Mouse (Mus musculus) hindbrain, embryonic 10.5 days (tissue): ENCODE measurements at regions not wholly inside any gene's neighbourhood (a gene's known extent, or its start where the extent isn't known, plus 50 kb on each side); places are given as distances from the start of the nearest gene placed in this dataset.
A peak's percentile ranks its signal among the peaks of the same experiment; 100 is the strongest.

Experiments
- DNase-seq: peaks from one replicate; pipeline ENCODE4 v3.0.0-alpha.2; 2017; ENCODE audit warnings: low spot score
- H3K27ac ChIP-seq: fragments of 300-500 bp; sonication (generic); 2 replicates; pipeline ENCODE4 v1.5.1; 2016; ENCODE audit warnings: mild to moderate bottlenecking, moderate library complexity
- H3K27me3 ChIP-seq: fragments of 300-500 bp; sonication (generic); 2 replicates; pipeline ENCODE4 v1.6.1; 2016; ENCODE audit warnings: mild to moderate bottlenecking; ENCODE audit not compliant: poor library complexity, insufficient read depth, severe bottlenecking
- H3K36me3 ChIP-seq: fragments of 300-500 bp; sonication (generic); 2 replicates; pipeline ENCODE4 v1.6.1; 2016; ENCODE audit warnings: mild to moderate bottlenecking, moderate library complexity
- H3K4me1 ChIP-seq: fragments of 300-500 bp; sonication (generic); replicated peaks from 2 replicates; pipeline ENCODE4 v1.6.1; 2016; ENCODE audit warnings: mild to moderate bottlenecking
- H3K4me3 ChIP-seq: fragments of 300-500 bp; sonication (generic); 2 replicates; pipeline ENCODE4 v1.5.1; 2016; ENCODE audit warnings: mild to moderate bottlenecking, moderate library complexity
- H3K9me3 ChIP-seq: fragments of 300-500 bp; sonication (generic); 2 replicates; pipeline ENCODE4 v1.6.1; 2016; ENCODE audit warnings: mild to moderate bottlenecking, moderate library complexity
- WGBS: fragments of 180-500 bp; shearing (Covaris S2); methylation state at CpG from one replicate; pipeline ENCODE4 v1.1.7; 2016; 5-methylcytosine and 5-hydroxymethylcytosine counted together

DNA sequence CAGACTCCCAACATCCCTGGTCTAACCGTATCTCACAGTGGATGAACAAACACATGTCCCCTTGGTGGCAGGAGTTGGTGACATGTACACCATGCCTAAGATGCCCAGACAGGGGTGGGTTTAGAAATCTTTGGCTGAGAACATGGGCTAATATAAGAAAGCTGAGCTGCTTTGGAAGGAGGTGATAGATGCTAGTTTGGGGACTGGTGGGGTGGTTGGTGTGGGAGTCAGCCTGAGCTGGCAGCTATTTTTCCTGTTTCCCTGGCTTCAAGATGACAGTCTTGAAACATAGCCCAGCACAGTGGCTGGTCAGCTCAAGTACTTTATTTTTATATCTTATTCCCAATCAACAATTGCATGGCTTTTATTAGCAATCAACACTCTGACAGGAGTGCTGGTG, 302.0 kb upstream of the Gjb5 start:
- WGBS, result 97% methylated on average over 1 of the region's 1 CpGs
- Histone ChIP-seq H3K4me1 (0 out of 2 replicates have a peak, but pooled peaks cover 3% of the 10 kb centered on the region), H3K36me3 (no peaks in the 10 kb centered on the region), H3K27me3 (no peaks in the 10 kb centered on the region), H3K9me3 (no peaks in the 10 kb centered on the region), H3K4me3 (no peak overlapping the region), H3K27ac (no peak overlapping the region)
- DNase-seq, result no peak

DNA sequence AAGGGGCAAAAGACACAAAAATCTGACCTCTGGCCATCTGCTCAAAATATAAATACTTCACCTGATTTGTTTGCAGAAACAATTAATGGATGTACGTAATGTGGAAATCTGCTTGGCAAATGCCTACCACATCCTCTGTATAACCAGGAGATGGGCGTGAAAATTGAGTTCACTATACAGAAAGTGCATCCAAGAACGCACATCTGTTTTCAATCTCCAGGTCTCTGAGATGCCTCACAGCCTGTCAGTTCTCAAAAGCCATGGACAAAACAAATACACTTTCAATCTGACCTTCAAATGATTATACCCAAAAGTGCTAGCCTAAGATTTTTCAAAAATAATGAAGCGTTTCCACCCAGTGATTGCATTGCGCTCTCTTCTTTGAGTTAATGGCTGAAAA, 293.6 kb upstream of the Gjb5 start:
- Histone ChIP-seq H3K4me3 (no peak overlapping the region), H3K9me3 (no peaks in the 10 kb centered on the region), H3K36me3 (no peaks in the 10 kb centered on the region), H3K4me1 (no peaks in the 10 kb centered on the region), H3K27me3 (no peaks in the 10 kb centered on the region), H3K27ac (no peak overlapping the region)
- no peak for DNase-seq
- 80% methylated on average over 5 of the region's 5 CpGs for WGBS

DNA sequence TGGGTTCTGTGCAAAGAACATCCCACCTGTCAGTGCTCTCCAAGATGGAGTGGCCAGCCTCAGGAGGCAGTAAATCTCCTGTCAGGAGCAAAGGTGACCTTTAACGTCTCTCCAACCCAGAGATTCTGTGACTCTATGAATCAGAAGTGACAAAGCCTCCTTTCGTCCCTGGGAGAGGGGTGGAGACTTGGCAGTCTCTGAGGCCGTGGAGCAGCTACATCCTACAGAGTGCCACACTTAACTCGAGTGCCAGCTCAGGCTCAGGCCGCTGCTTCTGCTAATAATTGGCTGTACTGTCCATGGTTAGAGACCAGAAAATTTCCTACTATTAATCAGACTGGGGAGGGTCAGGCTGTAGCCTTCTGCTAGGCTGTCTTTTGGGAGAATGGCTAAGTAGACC, 290.0 kb upstream of the Gjb5 start:
- H3K36me3 ChIP-seq, result no peaks in the 10 kb centered on the region
- H3K4me1 ChIP-seq, result no peaks in the 10 kb centered on the region
- no peaks in the 10 kb centered on the region for H3K9me3 ChIP-seq
- whole genome bisulfite sequencing, result 71% methylated on average over 5 of the region's 5 CpGs
- DNase-seq, result no peak
- H3K4me3 ChIP-seq, result no peak overlapping the region
- H3K27ac ChIP-seq, result no peak overlapping the region
- no peaks in the 10 kb centered on the region for H3K27me3 ChIP-seq

DNA sequence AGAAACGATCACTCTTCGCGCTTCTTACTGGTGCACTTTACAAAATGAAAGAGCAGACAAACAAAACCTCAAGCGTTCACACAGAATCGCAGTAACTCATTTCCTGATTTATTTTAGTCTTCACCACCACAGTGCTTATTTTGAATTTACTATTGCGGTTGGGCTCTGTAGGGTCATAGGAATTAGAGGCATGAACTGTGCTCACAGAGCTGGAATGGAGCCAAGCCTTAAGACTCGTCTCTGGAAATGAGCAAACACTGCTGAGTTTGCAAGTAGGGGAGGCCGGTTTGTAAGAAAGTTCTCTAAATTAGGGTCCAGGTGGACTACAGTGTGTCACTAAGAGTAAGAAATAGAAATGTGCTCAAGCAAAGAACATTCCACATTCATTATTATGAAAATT, 289.2 kb upstream of the Gjb5 start:
- Histone ChIP-seq H3K9me3 (no peaks in the 10 kb centered on the region), H3K4me1 (no peaks in the 10 kb centered on the region), H3K4me3 (no peak overlapping the region), H3K27me3 (no peaks in the 10 kb centered on the region), H3K36me3 (no peaks in the 10 kb centered on the region), H3K27ac (no peak overlapping the region)
- DNase-seq, result no peak
- WGBS, result 91% methylated on average over 8 of the region's 8 CpGs

DNA sequence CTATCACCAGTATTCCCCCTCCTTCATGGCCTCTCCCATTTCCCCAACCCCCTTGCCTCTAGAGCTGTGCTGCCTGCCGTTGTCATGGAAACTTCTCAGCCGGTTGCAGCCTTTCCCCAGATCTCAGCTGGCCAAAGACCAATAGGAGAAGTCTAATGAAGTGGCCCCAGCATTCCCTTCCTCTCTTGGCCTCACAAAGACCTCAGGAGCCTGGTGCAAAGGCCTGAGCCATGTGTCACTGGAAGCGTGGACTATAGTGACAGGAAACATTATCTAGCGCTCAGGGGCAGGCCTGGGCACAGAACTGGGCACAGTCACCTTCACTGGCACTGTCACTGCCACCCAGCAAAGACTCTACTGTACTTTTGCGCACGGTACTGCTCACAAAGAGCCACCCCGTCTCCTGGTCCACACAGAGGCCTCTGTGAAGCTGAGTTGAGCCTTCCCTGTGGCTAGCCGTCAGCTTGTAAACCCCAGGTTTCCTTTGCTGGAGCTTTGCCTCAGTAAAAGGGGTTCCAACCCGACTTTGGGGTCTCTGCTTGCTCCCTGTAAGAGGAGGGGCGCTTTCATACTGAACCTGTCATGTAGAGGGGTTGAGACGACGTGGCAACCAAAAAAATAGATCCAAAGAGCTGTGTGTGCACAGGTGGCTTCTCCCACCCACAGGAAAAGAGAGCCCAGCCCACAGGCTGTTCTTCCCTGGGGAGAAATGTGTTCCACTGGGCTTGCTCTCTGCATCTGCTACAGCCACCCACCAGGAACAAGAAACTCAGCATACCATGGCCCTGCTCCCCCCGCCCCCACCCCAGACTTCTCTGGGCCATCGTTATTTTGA, 282.5 kb upstream of the Gjb5 start:
- Histone ChIP-seq H3K27me3 (no peaks in the 10 kb centered on the region), H3K27ac (peak overlapping the region; percentile 89), H3K4me1 (peaks cover 34% of the 10 kb centered on the region), H3K4me3 (no peak overlapping the region), H3K9me3 (no peaks in the 10 kb centered on the region), H3K36me3 (no peaks in the 10 kb centered on the region)
- WGBS, result 51% methylated on average over 14 of the region's 14 CpGs
- peak; percentile 75 for DNase-seq

DNA sequence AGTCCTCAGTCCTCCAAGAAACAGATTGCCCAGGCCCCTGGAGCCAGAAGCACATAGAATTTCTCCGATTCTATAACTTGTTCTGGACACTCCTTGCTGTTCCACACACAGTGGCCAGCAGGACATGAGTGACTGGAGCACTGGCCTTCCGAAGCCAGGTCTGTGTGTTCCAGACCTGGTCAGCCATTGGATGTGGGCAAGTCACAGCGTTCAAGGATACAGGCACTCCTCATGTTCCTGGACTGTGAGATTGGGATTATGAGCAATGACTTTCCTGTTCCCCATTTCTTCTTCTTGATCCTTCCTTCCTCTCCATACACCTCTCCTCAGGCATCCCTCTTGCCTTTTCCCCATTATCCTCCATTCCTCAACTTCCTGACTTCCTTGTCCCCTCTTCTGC, 281.8 kb upstream of the Gjb5 start:
- Histone ChIP-seq H3K4me3 (no peak overlapping the region), H3K36me3 (no peaks in the 10 kb centered on the region), H3K27ac (peak overlapping the region; percentile 89), H3K4me1 (peaks cover 34% of the 10 kb centered on the region), H3K27me3 (no peaks in the 10 kb centered on the region), H3K9me3 (no peaks in the 10 kb centered on the region)
- no peak for DNase-seq
- WGBS, result 86% methylated on average over 3 of the region's 3 CpGs

DNA sequence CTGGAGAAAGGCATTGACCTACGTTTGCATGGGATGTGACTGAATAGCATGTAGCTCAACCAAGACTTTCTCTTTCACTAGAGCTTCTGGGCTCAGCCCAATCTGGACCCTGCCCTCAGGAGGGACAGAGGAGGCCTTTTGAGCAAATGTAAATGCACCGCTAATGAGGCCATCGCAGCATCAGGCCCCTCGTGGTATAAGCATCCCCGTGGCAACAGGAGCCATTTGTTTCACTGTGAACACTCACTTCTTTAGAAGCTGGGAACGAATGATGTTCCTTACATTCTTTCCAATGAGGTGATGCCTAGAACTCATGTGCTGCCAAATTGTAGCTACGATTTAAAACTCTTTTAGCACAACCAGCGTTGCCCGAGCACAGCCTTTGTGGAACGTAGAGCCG, 279.0 kb upstream of the Gjb5 start:
- Histone ChIP-seq H3K9me3 (no peaks in the 10 kb centered on the region), H3K4me3 (no peak overlapping the region), H3K4me1 (peaks cover 34% of the 10 kb centered on the region), H3K36me3 (no peaks in the 10 kb centered on the region), H3K27me3 (no peaks in the 10 kb centered on the region), H3K27ac (peak overlapping the region; percentile 64)
- peak; percentile 6 for DNase-seq
- WGBS, result 49% methylated on average over 11 of the region's 11 CpGs

DNA sequence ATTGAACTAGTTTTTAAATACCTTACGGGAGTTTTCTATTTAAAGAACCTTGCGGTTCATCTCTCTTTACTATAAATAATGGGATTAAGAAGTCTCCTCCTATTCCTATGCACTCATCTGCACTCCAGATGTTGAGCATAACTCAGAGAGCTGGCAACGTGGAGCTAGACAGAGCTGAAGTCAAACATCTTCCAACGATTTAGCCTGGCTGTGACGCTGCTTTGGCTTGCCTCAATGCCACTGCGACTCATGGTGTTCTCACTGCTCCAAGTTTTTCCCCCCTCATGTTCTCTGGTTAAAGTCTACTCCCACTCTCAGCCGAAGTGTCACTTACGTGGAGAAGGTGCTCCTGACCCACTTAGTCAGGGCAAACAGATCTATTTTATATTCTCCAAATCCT, 277.3 kb upstream of the Gjb5 start:
- Histone ChIP-seq H3K9me3 (no peaks in the 10 kb centered on the region), H3K27ac (no peak overlapping the region), H3K36me3 (no peaks in the 10 kb centered on the region), H3K27me3 (no peaks in the 10 kb centered on the region), H3K4me3 (no peak overlapping the region), H3K4me1 (peaks cover 19% of the 10 kb centered on the region)
- no peak for DNase-seq
- 82% methylated on average over 8 of the region's 8 CpGs for WGBS

DNA sequence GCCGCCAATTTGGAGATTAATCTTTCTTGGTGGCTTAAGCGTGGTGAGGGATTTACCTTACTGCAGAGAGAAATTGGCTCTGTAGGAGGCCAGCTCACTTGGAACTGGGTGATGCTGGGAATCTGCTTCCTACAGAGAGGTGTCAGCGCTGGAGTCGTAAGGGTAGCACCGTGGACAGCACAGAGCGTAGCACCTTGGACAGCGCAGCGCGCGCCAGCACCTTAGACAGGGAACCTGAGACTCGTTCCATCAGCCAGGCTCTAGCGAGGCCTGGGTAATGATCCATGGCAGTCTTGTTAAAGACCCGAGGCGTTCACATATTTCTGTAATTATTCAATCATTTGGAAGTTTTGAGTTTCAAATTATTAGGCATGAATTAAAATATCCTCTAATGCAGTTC, 261.9 kb upstream of the Gjb5 start:
- Histone ChIP-seq H3K27ac (no peak overlapping the region), H3K4me1 (no peaks in the 10 kb centered on the region), H3K9me3 (no peaks in the 10 kb centered on the region), H3K36me3 (no peaks in the 10 kb centered on the region), H3K27me3 (no peaks in the 10 kb centered on the region), H3K4me3 (no peak overlapping the region)
- DNase-seq, result peak; percentile 61
- 12% methylated on average over 14 of the region's 14 CpGs for WGBS

DNA sequence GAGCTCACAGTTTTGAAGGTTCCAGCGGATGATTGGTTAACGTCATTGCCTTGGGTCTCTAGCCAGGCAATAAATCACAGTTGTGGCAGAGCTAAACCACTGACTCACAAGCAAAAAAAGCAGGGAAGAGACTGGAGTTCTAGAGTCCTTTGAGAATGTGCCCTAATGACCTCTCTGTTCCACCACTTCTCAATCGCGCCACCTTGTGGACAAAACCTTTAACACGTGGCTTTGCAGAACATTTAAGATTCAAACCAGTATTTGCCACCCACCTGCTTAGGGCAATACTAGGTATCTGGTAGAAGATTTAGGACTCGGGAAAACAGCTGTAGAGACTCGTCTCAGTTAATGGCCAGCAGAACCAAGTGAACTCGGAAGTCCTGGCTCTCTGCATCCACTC, 254.8 kb upstream of the Gjb5 start:
- WGBS, result 56% methylated on average over 8 of the region's 8 CpGs
- no peak overlapping the region for H3K27ac ChIP-seq
- DNase-seq, result peak; percentile 19

DNA sequence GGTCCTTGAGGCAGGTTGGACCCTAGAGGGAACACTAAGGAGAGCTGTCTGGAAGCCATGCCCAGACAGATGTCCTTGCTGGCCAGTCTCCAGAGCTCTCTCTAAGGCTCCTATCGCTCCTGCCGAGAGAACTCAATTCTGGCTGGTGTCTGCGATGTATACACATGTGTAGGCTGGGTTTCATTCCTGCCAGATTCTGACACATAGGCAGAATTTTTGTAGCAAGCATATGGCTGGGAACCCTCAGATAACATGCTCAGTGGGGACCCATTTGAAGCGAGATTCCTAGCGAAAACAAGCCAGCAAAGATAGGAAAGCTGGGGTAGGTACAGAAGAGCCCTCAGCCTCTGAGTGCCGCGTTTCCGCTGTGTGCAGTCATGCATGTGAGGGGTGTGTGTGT, 242.9 kb upstream of the Gjb5 start:
- H3K27me3 ChIP-seq, result no peaks in the 10 kb centered on the region
- no peak overlapping the region for H3K4me3 ChIP-seq
- 81% methylated on average over 8 of the region's 8 CpGs for WGBS
- H3K9me3 ChIP-seq, result no peaks in the 10 kb centered on the region
- no peak overlapping the region for H3K27ac ChIP-seq
- peaks cover 11% of the 10 kb centered on the region; the same call in 1 of the 2 replicates for H3K4me1 ChIP-seq
- DNase-seq, result no peak
- no peaks in the 10 kb centered on the region for H3K36me3 ChIP-seq

More for the DNA sequence above, 254.8 kb upstream of the Gjb5 start:
- no peaks in the 10 kb centered on the region for H3K4me1 ChIP-seq
- no peaks in the 10 kb centered on the region for H3K9me3 ChIP-seq
- no peaks in the 10 kb centered on the region for H3K27me3 ChIP-seq
- H3K36me3 ChIP-seq, result no peaks in the 10 kb centered on the region
- no peak overlapping the region for H3K4me3 ChIP-seq

DNA sequence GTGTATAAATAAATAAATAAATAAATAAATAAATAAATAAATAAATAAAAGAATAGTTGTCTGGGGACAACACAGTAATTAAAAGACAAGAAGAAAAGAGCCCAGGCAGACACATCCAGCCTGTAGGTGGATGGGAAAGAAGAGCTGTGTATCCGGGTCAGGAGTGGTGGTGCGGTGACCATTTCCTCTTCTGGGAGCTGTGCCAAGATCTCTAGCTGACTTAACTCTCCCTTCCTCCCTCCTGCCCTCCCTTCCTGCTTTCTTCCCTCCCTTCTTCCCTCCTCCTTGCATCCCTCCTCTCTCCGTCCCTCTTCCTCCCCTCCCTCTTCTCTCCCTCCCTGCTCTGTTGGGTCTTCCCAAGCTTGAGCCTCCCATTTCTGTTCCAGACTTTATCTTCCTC, 240.6 kb upstream of the Gjb5 start:
- Histone ChIP-seq H3K27me3 (no peaks in the 10 kb centered on the region), H3K4me1 (peaks cover 11% of the 10 kb centered on the region; the same call in 1 of the 2 replicates)

DNA sequence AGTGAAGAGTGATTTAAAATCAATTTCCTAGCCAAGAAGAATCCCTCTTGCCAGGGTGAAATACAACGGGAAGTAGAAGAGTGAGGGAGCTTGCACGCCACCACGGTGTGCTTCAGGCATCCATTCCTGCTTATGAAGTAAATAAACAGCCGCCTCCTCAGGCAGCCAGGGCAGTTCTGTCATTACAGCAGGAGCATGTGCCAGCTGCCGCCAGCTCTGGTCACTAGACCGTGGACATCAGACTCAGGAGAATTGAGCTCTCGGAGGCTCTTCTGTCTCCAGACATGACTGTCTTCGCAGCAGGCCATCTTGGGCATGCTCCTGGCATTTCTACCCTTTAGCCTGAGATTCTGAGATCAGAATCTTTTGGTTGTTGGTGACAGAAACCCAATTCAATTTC, 236.1 kb upstream of the Gjb5 start:
- Histone ChIP-seq H3K36me3 (no peaks in the 10 kb centered on the region), H3K9me3 (no peaks in the 10 kb centered on the region), H3K4me1 (peaks cover 11% of the 10 kb centered on the region), H3K4me3 (no peak overlapping the region), H3K27ac (no peak overlapping the region), H3K27me3 (no peaks in the 10 kb centered on the region)
- no peak for DNase-seq
- 81% methylated on average over 8 of the region's 8 CpGs for WGBS

More for the DNA sequence above, 240.6 kb upstream of the Gjb5 start:
- WGBS, result 84% methylated on average over 3 of the region's 3 CpGs
- no peak overlapping the region for H3K4me3 ChIP-seq
- no peaks in the 10 kb centered on the region for H3K9me3 ChIP-seq
- H3K36me3 ChIP-seq, result no peaks in the 10 kb centered on the region
- H3K27ac ChIP-seq, result no peak overlapping the region
- no peak for DNase-seq

DNA sequence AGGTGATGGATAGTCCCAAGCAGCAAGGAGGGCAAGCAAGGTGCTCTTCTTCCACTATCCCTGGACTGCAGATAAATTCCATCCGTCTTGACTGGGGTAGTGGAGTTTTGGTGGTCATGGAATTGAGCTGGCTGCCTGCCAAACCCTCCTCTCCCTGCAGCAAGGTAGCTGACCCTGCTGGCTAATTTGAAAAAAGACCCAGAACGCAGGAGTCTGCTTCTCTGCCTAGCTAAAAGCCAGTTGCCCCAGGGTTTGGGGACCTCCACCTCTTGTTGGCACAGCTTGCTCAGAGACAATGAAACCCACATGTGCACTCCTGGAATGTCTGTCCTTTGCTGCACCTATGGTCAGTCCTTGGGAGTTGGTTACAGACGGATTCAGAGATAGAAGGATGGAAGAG, 233.6 kb upstream of the Gjb5 start:
- WGBS, result 69% methylated on average over 3 of the region's 3 CpGs
- no peaks in the 10 kb centered on the region for H3K36me3 ChIP-seq
- H3K4me3 ChIP-seq, result no peak overlapping the region
- H3K27me3 ChIP-seq, result no peaks in the 10 kb centered on the region
- no peak for DNase-seq
- peaks cover 11% of the 10 kb centered on the region for H3K4me1 ChIP-seq
- H3K9me3 ChIP-seq, result no peaks in the 10 kb centered on the region
- H3K27ac ChIP-seq, result 0 out of 2 replicates have a peak overlapping the region, but pooled peaks have one; percentile 59
